Mouse (Mus musculus): ENCODE data around the gene Rasl2-9. TPM values are rescaled to one million over a fixed set of nuclear protein-coding genes. Genes with fewer than 3 reads are reported as not detected.
"Not testable (repeated sequence)": the region's sequence is repeated elsewhere in the genome, so short reads cannot be mapped to it uniquely, and the experiment has no call there.

Gene Rasl2-9
- polyA plus RNA-seq (2015; fragmentation: Nextera tagmentation; extraction: Ambion mirVana): 0.35 and 0.50 TPM in 2 replicates

GRCm38 (mm10) chr7:5125549-5126406 is at the start of gene Rasl2-9:
Gene Rasl2-9 (minus strand): TSS chr7:5125950.
- H3K4me3 ChIP-seq (ENCODE audit: low read depth, low read length): peak within 1 kb of the TSS; percentile 17
- 18% methylated on average over 42 of the region's 42 CpGs for WGBS
- H3K9me3 ChIP-seq (ENCODE audit: control insufficient read depth, low read length): no peaks in the 10 kb centered on the region
- ATAC-seq (ENCODE audit: low FRiP score, low TSS enrichment) (peak; percentile 76; the same call in 1 of the 2 replicates), DNase-seq (ENCODE audit: low spot score) (peak; percentile 80)
- no peaks in the 10 kb centered on the region for H3K27me3 ChIP-seq (ENCODE audit: control insufficient read depth, insufficient read depth, low read length)
- TF ChIP-seq CTCF (IDR thresholded peaks at IDR 0.05; ENCODE audit: low read depth): peak; percentile 86
- no peak for TF ChIP-seq EP300 (optimal IDR thresholded peaks at IDR 0.05)
- H3K4me1 ChIP-seq (replicated peaks; ENCODE audit: control insufficient read depth, insufficient read depth): no peaks in the 10 kb centered on the region
- H3K4me2 ChIP-seq (replicated peaks; ENCODE audit: low read depth): peak within 1 kb of the TSS; percentile 59
- no peaks in the 10 kb centered on the region for H3K36me3 ChIP-seq (ENCODE audit: control insufficient read depth, insufficient read depth, low read length)
- no peak within 1 kb of the TSS for H3K9ac ChIP-seq (ENCODE audit: low read length)
- H3K27ac ChIP-seq (replicated peaks): no peak within 1 kb of the TSS

DNA sequence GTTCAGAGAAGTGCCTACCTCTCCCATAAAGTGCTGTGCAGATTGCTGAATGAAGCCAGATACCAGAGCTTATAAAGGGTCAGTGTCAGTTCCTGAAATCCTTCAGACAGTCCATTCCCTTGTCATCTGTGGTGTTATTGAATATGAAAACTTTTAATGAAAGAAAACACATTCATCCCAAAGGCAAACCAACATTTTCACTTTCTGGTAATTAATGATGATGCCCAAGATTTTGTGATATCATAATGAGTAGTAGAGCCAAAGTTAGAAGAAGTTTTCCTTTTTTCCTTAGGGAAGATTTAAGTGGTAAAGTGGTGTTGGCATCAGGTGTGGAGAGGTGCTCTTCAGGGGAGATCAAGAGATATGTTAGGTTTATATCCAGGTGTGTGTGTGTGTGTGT is 23.8 kb upstream of the Rasl2-9 start, which contains the start of gene Vmn1r55:
Vmn1r55 (minus strand) TSS at position 101 of the 400 bp plus-strand sequence.
- not testable (repeated sequence) for H3K9me3 ChIP-seq (ENCODE audit: control insufficient read depth, low read length); H3K27me3 ChIP-seq (ENCODE audit: control insufficient read depth, insufficient read depth, low read length); ATAC-seq (ENCODE audit: low FRiP score, low TSS enrichment); H3K4me2 ChIP-seq (replicated peaks; ENCODE audit: low read depth); DNase-seq (ENCODE audit: low spot score); H3K4me3 ChIP-seq (ENCODE audit: low read depth, low read length); H3K27ac ChIP-seq (replicated peaks); H3K9ac ChIP-seq (ENCODE audit: low read length); H3K4me1 ChIP-seq (replicated peaks; ENCODE audit: control insufficient read depth, insufficient read depth); H3K36me3 ChIP-seq (ENCODE audit: control insufficient read depth, insufficient read depth, low read length)

DNA sequence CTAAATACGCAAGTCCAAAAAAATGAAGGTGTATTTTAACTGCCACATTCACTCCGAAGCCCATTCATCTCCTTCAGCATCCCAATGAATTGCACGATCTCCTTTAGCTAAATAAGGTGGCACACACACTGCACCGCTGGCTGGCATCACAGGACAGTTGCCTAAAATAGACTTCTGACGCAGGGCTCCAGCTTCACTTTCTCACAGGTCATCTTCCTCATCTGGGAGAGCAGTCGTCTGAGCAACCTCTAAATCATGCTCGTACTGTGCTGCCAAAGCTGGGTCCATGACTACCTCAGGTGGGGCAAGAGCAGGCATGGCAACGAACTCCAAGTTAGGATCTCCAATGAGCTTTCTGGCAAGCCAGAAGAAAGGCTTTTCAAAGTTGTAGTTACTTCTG is 672 bp downstream of the Rasl2-9 start:
- no peak for DNase-seq (ENCODE audit: low spot score)
- no peak overlapping the region for H3K9ac ChIP-seq (ENCODE audit: low read length)
- H3K4me1 ChIP-seq (replicated peaks; ENCODE audit: control insufficient read depth, insufficient read depth): no peaks in the 10 kb centered on the region
- 80% methylated on average over 8 of the region's 8 CpGs for whole genome bisulfite sequencing
- no peak for TF ChIP-seq EP300 (optimal IDR thresholded peaks at IDR 0.05)
- TF ChIP-seq CTCF (IDR thresholded peaks at IDR 0.05; ENCODE audit: low read depth): no peak
- no peak overlapping the region for H3K4me3 ChIP-seq (ENCODE audit: low read depth, low read length)
- no peaks in the 10 kb centered on the region for H3K9me3 ChIP-seq (ENCODE audit: control insufficient read depth, low read length)
- H3K36me3 ChIP-seq (ENCODE audit: control insufficient read depth, insufficient read depth, low read length): no peaks in the 10 kb centered on the region
- H3K27me3 ChIP-seq (ENCODE audit: control insufficient read depth, insufficient read depth, low read length): no peaks in the 10 kb centered on the region
- no peak overlapping the region for H3K27ac ChIP-seq (replicated peaks)
- no peak overlapping the region for H3K4me2 ChIP-seq (replicated peaks; ENCODE audit: low read depth)
- ATAC-seq (ENCODE audit: low FRiP score, low TSS enrichment): no peak

GRCm38 (mm10) chr7:5116850-5117249 is 8.9 kb downstream of the Rasl2-9 start, which contains the start of gene Rfpl4:
Gene Rfpl4 (minus strand): TSS chr7:5116950.
- H3K27ac ChIP-seq (replicated peaks): no peak within 1 kb of the TSS
- WGBS: 87% methylated on average over 3 of the region's 3 CpGs
- no peak for TF ChIP-seq CTCF (IDR thresholded peaks at IDR 0.05; ENCODE audit: low read depth)
- TF ChIP-seq EP300 (optimal IDR thresholded peaks at IDR 0.05): no peak
- H3K4me1 ChIP-seq (replicated peaks; ENCODE audit: control insufficient read depth, insufficient read depth): no peaks in the 10 kb centered on the region
- no peaks in the 10 kb centered on the region for H3K27me3 ChIP-seq (ENCODE audit: control insufficient read depth, insufficient read depth, low read length)
- H3K36me3 ChIP-seq (ENCODE audit: control insufficient read depth, insufficient read depth, low read length): no peaks in the 10 kb centered on the region
- ATAC-seq (ENCODE audit: low FRiP score, low TSS enrichment) (no peak), DNase-seq (ENCODE audit: low spot score) (no peak)
- no peaks in the 10 kb centered on the region for H3K9me3 ChIP-seq (ENCODE audit: control insufficient read depth, low read length)
- H3K9ac ChIP-seq (ENCODE audit: low read length): no peak within 1 kb of the TSS
- H3K4me2 ChIP-seq (replicated peaks; ENCODE audit: low read depth): no peak within 1 kb of the TSS
- H3K4me3 ChIP-seq (ENCODE audit: low read depth, low read length): no peak within 1 kb of the TSS

DNA sequence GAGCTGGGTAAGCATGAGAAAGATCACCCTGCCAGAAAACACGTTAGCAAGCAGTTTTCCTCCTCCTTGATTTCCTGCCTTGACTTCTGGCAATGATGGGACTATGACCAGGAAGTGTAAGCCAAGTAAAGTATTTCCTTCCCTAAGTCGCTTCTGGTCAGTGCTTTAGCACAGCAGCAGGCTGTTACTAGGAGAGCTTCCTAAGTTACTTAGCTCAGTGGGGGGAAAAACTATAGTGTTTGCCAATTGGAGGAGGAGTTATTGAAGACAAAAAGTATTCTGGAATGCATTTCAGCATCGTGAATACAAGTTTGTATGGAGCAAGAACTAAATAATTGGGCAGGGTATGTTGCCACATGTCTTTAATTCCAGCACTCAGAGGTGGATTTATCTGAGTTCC is 13.0 kb downstream of the Rasl2-9 start:
- H3K9ac ChIP-seq (ENCODE audit: low read length): no peak overlapping the region
- no peak overlapping the region for H3K27ac ChIP-seq (replicated peaks)
- 16% methylated on average over 3 of the region's 3 CpGs for WGBS
- H3K4me1 ChIP-seq (replicated peaks; ENCODE audit: control insufficient read depth, insufficient read depth): no peaks in the 10 kb centered on the region
- no peaks in the 10 kb centered on the region for H3K27me3 ChIP-seq (ENCODE audit: control insufficient read depth, insufficient read depth, low read length)
- H3K9me3 ChIP-seq (ENCODE audit: control insufficient read depth, low read length): no peaks in the 10 kb centered on the region
- ATAC-seq (ENCODE audit: low FRiP score, low TSS enrichment) (no peak), DNase-seq (ENCODE audit: low spot score) (no peak)
- H3K4me3 ChIP-seq (ENCODE audit: low read depth, low read length): no peak overlapping the region
- TF ChIP-seq CTCF (IDR thresholded peaks at IDR 0.05; ENCODE audit: low read depth): no peak
- no peak for TF ChIP-seq EP300 (optimal IDR thresholded peaks at IDR 0.05)
- H3K36me3 ChIP-seq (ENCODE audit: control insufficient read depth, insufficient read depth, low read length): no peaks in the 10 kb centered on the region
- H3K4me2 ChIP-seq (replicated peaks; ENCODE audit: low read depth): no peak overlapping the region

GRCm38 (mm10) chr7:5109301-5109700 is 16.4 kb downstream of the Rasl2-9 start:
- WGBS: 79% methylated on average over 8 of the region's 8 CpGs
- Histone ChIP-seq H3K4me1 (replicated peaks; ENCODE audit: control insufficient read depth, insufficient read depth) (no peaks in the 10 kb centered on the region), H3K9me3 (ENCODE audit: control insufficient read depth, low read length) (no peaks in the 10 kb centered on the region), H3K9ac (ENCODE audit: low read length) (no peak overlapping the region), H3K4me2 (replicated peaks; ENCODE audit: low read depth) (no peak overlapping the region), H3K27ac (replicated peaks) (no peak overlapping the region), H3K36me3 (ENCODE audit: control insufficient read depth, insufficient read depth, low read length) (no peaks in the 10 kb centered on the region), H3K27me3 (ENCODE audit: control insufficient read depth, insufficient read depth, low read length) (no peaks in the 10 kb centered on the region), H3K4me3 (ENCODE audit: low read depth, low read length) (no peak overlapping the region)
- DNase-seq (ENCODE audit: low spot score): no peak
- ATAC-seq (ENCODE audit: low FRiP score, low TSS enrichment): no peak
- TF ChIP-seq EP300 (optimal IDR thresholded peaks at IDR 0.05) (no peak), CTCF (IDR thresholded peaks at IDR 0.05; ENCODE audit: low read depth) (no peak)
